Mouse (Mus musculus) CD8-positive naive resting alpha-beta T cell, adult 2 months (primary cell): ENCODE results near the gene Nectin2.
"Not testable (repeated sequence)": the region's sequence is repeated elsewhere in the genome, so short reads cannot be mapped to it uniquely, and the experiment has no call there.

Experiments
- DNase-seq, 2 experiments: peaks; one replicate each; pipeline ENCODE4 v3.0.0; 2022; ENCODE audit warnings: low read depth in 2 of 2, low spot score in 2 of 2

Nectin2 gene

DNA sequence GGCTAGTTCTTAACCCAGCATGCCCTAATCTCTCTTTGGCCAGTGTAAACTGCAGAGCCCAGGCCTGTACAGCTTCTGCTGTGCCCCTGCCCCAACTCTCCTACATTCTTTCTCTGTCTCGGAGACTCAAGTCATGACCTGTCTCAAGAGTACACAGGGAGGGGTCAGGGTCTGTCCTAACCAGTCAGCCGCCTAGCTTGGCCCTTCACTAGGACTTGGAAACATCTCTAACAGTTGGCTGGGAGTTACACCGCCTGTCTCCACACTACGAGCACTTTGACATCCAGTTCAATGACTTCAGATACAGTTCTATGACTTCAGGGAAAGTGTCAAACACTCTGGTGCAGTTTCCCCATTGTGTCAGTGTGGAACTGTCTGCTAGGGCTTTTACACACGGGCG, 58.8 kb downstream of the Nectin2 start:
- DNase-seq, result no peak

DNA sequence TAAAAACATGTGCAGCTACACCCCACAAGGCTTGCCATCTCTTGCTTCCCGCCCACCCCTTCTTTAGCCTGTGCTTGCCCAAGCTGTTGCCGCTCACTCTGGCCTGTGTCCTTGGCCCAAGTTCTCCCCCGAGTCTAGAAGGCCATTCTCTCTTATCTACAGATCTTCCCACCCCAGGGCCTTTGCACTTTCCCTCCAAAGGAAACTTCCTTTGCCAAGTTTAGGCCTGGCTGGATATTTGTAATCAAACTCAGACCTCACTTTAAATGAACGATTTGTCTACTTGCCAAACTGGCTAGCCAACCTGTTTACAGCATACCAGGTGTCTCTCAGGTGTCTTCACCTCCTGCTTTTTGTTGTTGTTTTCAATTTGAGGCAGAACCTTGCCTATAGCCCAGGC, 59.4 kb downstream of the Nectin2 start:
- no peak for DNase-seq

DNA sequence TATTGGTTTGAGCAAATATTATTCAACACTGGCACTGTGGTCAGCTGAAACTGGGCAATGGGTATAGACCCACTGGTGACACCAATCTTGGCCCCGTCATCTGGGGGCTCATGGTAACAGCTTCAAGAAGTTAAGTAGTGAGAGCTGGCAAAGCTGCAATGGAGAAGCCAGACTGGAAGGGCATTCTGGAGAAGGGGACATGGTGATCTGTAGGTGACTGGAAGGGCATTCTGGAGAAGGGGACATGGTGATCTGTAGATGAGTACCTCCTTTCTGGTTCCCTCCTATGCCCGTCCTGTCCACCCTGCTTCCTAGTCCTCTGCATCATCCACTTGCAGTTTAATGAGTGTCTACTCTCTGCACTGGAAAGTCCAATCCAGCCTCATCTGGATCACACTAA, 61.7 kb downstream of the Nectin2 start:
- no peak for DNase-seq

DNA sequence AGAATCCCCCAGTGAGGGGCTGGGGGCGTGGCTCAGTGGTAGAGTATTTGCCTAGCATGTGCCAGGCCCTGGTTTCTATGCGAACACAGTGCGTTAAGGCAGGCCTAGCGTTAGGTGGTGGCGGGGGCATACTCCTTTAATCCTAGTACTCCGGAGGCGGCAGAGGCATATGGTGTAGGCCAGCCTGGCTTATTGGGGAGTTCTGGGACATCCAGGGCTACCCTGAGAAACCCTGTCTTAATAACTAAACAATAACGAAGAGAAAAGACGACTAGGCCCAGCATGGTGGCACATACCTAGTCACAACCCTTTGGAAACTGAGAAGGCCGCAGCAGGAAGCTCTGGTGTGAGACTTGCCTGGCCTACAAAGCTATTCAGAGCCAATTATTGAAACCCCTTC, 62.2 kb downstream of the Nectin2 start:
- no peak for DNase-seq

DNA sequence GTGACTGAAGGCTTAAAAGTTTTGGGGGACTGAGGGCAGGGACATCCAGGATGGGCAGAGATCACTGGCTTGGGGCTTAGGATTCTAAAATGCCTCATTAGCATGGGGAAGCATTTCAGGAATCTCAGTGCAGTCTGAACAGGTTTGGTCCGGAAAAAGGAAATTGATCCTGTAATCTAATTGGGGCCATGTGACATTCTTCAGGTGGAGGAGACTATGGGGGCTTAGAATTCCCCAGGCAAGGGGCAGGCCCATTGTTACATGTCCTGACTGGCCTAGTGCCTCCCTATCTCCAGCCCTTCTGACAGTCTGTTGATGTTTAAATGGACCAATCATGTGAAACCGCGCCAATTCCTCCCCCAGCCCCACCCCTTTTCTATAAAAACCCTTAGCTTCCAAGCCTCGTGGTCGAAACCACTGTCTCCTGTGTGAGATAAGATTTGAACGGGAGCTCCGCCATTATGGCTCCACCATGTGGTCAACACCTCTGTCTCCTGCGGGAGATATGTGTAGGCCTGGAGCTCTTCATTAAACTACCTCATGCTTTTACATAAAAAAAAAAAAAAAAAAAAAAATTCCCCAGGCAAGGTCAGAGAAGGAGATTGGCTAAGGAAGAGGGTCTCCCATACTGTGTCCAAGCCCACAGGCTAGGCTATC, 63.2 kb downstream of the Nectin2 start:
- not testable (repeated sequence) for DNase-seq

DNA sequence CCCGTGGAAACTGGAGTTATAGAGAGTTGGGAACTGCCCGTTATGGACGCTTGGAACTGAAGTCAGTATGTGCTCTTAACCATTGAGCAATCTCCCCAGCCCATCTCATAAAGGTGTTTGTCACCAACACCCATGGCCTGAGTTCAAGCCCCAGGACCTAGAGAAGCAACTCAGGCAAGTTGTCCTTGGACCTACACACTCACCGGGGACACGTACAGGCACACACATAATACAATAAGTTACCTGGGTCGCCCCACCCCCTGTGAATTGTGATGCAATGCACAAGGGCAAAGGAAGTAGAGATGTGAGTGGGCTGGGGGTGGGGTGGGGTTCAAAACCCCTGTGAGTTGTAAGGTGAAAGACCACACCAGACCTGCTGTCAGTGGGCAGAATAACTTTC, 63.8 kb downstream of the Nectin2 start:
- no peak for DNase-seq

DNA sequence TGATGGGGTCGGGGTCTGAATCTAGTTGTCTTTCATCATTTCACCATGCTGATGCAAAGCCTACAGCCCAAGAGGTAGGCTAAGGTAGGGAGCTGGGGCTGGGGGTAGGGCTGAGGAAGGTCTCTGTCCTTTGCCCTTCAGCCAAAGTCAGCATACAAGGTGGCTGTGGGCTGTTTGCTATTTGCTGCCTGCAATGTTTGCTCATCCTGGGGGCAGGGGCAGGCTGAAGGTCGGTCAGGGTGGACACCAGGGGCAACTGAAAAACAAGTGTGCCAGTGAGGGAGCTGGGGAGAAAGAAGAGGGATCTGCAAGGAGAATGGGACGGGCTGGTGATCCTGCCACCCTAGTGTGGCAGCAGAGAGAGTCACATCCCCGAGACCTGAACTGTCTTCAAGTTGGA, 64.9 kb downstream of the Nectin2 start:
- no peak for DNase-seq

DNA sequence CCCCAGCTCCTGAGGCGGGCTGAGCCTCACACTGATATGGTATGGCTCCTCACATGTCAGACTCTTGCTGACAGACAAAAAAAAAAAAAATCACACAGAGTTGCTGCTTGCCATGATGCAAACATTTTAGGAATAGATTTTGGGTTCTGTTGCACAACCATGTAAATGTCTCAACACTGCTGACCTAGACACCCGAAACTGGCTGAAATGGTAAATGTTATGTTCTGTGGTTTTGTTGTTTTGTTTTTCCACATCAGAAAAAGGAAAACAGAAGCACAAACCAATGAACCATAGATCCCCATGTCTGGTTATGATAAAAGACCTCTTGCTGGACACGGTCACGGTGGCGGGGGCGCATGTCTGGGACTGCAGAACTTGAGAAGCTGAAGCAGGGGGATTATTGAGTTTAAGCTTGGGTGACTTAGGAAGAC, 66.5 kb downstream of the Nectin2 start:
- no peak for DNase-seq

DNA sequence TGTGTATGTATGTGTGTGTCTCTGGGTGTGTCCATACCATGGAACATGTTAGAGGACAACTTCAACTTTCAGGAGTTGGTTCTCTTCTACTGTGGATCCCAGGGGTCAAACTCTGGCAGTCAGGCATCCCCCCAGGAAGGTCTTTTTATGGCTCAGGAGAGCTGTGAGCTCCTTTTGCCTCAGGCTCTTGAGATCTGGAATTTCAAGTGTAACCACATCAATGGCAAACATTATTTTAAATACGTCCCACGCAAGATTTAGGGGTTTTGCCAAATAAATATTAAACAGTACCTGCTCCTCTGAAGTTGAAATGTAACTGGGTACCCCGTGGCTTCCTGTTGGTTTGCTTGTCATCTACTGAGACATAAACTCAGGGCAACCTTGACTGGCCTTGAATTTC, 67.3 kb downstream of the Nectin2 start:
- DNase-seq, result no peak

DNA sequence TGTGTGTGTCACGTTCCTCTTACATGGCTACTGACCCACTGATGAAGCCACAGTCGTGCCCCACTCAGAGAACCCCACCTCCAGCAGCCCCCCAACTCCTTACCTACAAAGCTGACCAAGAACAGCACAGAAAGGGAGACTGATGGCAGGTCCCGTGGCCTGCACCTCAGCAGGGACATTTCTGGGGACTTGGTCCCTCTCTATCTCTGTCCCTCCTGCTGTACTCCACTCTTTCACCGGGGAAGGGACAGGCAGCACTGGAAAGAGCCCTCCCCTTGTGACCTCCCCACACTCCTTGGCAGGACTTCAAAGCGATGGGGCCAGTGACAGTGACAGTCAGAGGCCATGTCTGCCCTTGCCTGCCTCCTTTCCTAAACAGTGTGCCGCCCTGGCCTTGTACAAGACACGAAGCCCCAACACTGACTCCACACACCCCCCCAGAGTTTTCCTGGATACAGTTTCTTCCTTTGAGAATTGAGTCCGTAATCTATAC, 69.0 kb downstream of the Nectin2 start, which contains the start of the genes Gm44805 and Apoc4:
Gm44805 (minus strand) TSS at position 222 of the 493 bp plus-strand sequence.
Apoc4 (minus strand) TSS at position 278 of the 493 bp plus-strand sequence.
- no peak for DNase-seq

DNA sequence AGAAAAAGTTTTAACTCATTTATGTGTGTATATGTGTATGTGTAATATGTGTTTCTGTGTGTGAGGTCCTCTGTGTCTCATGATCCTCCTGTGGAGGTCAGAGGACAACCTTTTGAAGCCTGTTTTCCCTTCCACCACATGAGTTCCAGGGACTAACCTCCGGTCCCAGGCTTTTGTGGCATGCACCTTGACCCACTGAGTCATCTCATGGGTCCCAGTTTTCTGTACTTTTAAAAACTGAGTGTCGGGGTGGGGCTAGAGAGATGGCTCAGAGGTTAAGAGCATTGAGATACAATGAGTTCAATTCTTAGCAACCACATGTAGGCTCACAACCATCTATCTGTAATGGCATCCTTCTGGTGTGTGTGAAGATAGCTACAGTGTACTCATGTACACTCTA, 69.6 kb downstream of the Nectin2 start:
- DNase-seq, result no peak

DNA sequence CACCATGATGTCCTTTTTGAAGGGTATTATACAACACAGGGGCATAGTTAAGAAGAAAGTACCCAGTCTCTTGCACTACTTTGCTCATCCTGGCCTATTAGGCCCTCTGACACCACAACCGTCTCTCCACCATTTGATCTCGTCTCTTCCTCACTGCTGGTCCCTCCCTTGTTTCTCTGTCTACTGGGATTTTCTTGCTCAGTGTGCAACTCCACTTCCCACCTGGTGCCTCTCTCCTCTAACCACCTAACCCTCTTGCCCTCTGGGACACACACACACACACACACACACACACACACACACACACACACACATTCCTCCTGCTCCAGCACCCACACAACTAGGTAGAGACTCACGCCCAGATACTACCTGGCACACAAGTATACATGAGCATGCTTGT, 71.4 kb downstream of the Nectin2 start:
- no peak for DNase-seq

DNA sequence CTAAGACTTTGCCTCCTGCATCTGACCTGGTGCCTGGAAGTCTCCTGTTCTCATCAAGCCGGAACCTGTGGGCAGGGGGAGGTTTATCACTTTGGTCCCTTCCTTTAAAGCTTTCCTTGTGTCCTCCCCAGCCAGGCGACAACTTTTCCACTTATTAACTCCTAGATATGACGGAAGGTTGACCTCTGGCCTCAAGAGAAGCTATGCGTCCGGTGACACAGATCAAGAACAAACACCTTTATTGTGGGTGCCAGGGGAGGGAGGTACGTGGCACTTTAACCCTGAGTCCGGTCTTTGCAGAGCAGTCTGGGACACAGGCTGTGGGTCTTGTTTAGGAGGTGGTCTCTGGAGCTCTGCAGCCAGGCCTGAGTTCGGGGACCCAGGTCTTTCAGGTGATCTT, 72.4 kb downstream of the Nectin2 start, which contains the start of gene Apoc2:
Apoc2 (minus strand) TSS at position 70 of the 400 bp plus-strand sequence.
- no peak for DNase-seq

DNA sequence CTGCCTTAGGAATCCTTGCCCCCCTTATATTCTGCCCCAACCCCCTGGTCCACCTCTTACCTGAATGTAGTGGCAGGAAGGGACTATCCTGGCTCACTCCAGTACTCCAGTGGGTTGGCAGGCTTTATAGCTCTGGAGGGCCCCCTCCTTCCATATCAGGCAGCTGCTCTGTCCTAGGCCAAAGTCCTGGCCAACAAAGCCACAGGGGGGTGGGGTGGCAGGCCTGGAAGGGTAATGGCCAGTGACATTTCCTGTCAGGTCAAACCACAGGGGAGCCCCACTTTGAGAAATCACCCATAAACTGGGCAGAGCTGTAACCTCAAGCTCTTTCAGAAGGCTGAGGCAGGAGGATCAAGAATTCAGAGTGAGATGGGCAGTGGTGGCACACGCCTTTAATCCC, 73.6 kb downstream of the Nectin2 start:
- DNase-seq, result no peak

DNA sequence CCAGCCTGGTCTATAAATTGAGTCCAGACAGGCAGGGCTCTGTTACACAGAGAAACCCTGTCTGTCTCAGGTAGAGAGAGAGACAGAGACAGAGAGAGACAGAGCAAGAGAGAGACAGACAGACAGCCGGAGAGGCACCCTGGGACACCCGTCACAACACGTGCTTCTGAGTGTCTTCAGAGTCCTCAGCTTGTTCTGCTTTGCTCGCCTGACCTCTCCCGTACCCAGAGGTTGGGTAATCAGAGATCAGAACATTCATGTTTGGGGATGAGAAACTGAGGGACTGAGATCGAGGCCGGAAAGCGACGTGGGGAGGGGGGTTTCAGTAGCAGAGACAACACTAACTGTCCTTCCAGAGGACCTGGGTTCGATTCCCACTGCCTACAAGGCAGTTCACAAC, 74.5 kb downstream of the Nectin2 start:
- no peak for DNase-seq

DNA sequence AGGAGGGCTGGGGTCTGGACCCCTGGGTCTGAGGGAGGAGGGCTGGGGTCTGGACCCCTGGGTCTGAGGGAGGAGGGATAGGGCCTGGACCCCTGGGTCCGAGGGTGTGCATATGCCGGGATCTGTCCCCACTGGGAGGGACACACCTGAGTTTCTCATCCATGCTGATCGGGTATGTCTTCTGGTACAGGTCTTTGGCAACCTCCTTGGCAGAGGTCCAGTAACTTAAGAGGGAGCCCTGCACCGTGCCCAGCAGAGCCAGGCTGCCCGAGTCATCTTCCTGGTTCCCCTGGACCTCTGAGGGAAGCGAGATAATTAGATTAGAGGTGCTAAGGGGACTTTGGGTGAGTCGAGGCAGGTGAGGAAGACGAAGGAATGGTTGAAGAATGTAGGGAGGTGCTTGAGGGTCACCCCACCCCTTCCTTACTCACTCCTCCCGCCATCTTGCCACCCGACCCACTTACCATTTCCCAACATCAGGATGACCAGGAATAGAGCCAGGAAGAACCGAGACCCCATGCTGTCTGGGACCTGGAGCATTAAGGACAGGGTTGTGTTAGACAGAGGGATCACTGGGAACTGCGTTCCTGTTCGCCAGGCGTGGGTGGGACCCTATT, 77.1 kb downstream of the Nectin2 start:
- no peak for DNase-seq

DNA sequence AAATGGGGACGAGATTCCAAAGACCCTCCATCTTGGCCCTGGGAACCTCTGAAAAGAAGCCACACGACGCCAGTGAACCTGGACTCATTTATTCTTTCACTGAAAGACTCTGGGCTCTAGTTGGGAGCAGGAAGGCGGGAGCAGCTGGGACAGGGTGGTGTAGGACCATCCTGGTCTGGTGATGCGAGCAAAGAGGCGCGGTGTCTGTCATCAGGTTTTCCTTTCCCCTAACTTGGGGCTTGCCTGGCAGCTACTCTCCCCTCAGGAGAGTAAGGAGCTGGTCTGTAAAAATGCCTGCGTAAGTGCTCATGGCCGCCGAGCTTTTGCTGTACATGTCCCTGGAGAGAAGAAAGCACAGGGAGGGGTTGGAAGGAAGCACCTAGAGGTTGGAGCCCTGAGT, 78.8 kb downstream of the Nectin2 start:
- DNase-seq, result no peak

DNA sequence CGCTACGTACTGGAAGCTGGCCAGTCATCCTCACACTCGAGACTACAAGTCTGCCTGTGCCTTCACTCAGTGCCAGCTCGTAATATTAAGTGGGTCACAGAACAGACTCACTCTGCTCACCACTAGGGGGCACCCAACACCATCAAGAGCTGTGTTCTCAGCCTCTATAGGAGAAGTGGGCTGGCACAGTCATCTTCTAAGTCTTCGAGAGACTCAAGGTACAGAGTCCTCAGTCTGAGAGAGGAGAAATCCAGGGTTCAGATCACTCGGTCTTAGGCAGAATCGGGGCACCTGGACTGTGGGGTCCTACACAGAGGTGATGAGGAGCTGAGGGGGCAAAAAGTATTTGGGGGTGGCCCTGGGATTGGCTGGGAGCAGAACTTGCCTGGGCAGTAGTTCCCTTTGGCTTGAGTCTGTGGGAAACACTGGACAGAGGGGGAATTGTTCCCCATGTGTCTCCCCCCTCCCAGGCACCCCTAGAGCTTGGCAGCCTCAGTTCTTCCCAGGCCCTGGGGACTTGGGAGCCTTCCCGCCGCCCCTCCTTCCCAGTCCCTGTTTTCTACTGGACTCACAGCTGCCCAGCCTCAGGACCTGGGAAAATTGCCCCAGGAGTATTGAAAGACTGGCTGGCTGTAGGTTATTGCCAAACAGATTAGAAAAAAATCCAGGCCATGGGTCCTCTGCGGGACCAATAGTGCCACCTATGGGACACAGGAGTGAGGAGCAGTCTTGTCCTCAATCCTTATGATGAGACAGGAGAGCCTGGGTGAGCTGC, 81.1 kb downstream of the Nectin2 start:
- DNase-seq, result peak; percentile 82 to 86

DNA sequence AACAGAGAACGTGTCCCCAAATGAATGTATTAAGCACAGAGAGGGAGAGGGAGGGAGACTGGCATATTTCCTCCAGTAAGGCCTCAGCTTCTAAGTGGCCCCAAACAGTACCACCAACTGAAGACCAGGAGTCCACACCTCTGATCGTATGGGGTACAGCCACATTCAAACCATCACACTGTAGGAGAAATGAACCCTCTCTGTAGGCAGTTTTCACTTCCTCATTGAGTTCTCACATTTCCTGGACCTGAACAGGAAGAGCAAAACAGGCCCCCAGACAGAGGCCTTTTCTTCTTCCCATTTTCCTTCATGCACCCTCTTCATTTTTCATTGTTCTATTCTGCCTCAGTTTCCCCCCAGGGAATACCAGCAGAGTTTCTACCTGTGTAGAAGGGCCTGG, 82.8 kb downstream of the Nectin2 start:
- no peak for DNase-seq

DNA sequence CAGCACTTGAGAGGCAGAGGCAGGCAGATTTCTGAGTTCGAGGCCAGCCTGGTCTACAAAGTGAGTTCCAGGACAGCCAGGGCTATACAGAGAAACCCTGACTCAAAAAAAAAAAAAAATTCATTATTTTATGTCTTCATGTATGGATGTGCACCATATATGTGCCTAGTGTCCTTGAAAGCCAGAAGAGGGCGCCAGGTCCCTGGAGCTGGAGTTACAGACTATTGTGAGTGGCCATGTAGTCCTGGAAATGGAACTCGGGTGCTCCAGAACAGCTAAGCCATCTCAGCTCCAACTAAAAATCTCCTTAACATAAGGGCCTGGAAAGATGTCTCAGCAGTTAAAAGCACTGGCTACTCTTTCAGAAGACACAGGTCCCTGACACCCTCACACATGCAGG, 83.5 kb downstream of the Nectin2 start:
- no peak for DNase-seq
